Mouse (Mus musculus): ENCODE results near the gene Cog2. TPM values are rescaled to one million over a fixed set of nuclear protein-coding genes. Genes with fewer than 3 reads are reported as not detected.

Cog2 gene
- polyA plus RNA-seq (2012; rRNA removed; ENCODE audit: low replicate concordance) = 9.4 and 10.7 TPM in 2 replicates

DNA sequence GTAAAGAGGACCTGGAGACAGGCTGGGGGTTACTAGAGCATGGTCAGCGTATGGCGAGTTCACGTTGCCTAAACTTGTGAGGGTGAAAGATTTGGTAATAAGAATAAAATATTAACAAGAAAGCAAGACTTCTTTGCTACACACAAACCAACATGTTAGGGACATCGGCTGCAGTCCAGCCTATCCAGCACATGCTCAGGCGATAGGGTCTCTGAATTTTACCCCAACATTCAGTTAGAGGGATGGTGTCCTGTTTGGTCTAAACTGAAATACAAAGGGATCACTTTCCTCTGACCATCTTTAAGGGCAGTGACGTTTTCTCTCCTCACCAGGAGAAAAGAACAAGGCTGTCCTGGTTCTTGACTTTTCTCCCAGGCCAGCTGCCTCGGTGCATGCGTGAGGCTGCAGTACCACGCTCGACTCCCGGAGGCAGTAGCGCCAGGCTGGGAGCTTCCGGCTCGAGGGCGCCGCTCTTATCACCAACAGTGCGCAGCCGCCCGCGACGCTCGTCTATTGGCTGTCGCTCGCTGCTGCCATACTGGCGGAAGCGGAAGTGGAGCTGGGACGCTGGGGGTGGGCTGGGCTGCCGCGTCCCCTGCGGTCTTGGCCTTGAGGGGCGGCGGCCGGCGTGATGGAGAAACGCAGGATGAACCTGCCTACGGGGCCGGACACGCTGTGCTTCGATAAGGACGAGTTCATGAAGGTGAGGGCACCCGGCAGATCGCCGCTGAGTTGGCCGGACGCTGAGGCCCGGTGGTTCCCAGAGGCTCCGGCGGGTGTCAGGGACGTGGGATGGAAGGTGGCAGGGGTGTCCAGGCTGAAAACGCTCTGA, at the start of gene Cog2:
Gene Cog2, plus strand, starts transcription at position 519 of the 832 bp plus-strand sequence.

DNA sequence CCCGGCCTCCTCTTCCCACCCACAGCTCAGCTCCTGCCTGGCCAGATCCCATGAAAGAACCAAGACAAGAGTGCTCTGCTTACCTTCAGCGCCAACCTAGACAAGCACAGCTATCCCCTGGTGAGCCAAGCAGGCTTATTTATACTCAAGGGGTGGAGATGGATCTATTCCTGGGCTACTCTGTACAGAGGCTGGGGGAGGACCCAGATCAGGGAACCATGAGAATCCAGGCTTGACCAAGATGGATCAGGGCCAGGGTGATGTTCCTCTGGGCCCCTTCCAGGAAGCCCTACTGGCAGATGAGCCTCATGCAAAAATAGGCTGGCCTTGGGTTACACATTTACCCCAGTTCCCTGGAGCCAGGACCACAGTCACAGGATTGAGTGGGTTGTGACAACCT, 49.0 kb downstream of the Cog2 start, which contains the start of gene Agt:
Gene Agt, minus strand, starts transcription at position 114 of the 400 bp plus-strand sequence.

GRCm38 (mm10) chr8:124575811-124576210, 55.2 kb downstream of the Cog2 start, which contains the start of gene Capn9:
Gene Capn9, plus strand, starts transcription at chr8:124576111.

Other genes with a start within 250 kb of the Cog2 start
- 2.8 and 4.6 TPM in 2 replicates for gene Pgbd5, start 81.1 kb upstream of the Cog2 start, polyA plus RNA-seq (2012; rRNA removed; ENCODE audit: low replicate concordance)
- 12.7 and 22.0 TPM in 2 replicates for gene Agt, start 48.9 kb downstream of the Cog2 start, polyA plus RNA-seq (2012; rRNA removed; ENCODE audit: low replicate concordance)
- gene Capn9, start 55.3 kb downstream of the Cog2 start, polyA plus RNA-seq (2012; rRNA removed; ENCODE audit: low replicate concordance) = 7.9 and 15.9 TPM in 2 replicates
- 17.5 and 26.0 TPM in 2 replicates for gene 2310022B05Rik, start 142.6 kb downstream of the Cog2 start, polyA plus RNA-seq (2012; rRNA removed; ENCODE audit: low replicate concordance)
- 9.7 and 10.0 TPM in 2 replicates for gene Ttc13, start 201.2 kb downstream of the Cog2 start, polyA plus RNA-seq (2012; rRNA removed; ENCODE audit: low replicate concordance)
- gene Arv1, start 201.4 kb downstream of the Cog2 start, polyA plus RNA-seq (2012; rRNA removed; ENCODE audit: low replicate concordance) = 4.6 and 5.8 TPM in 2 replicates
- gene Fam89a, start 231.1 kb downstream of the Cog2 start, polyA plus RNA-seq (2012; rRNA removed; ENCODE audit: low replicate concordance) = 1.0 and 1.4 TPM in 2 replicates